Mouse (Mus musculus) midbrain, embryonic 14.5 days (tissue): ENCODE results near the gene Arhgap27. TPM values are rescaled to one million over a fixed set of nuclear protein-coding genes. Genes with fewer than 3 reads are reported as not detected.
"Not testable (repeated sequence)": the region's sequence is repeated elsewhere in the genome, so short reads cannot be mapped to it uniquely, and the experiment has no call there.

Experiments used
- ATAC-seq: fragments of 200-750 bp; cut with Nextera tagmentation; 2 replicates; pipeline ENCODE4 v1.8.0; 2017; ENCODE audit warnings: moderate number of reproducible peaks, moderate library complexity; ENCODE audit not compliant: low FRiP score, low TSS enrichment
- DNase-seq: peaks from one replicate; pipeline ENCODE4 v3.0.0-alpha.2; 2015
- H3K27ac ChIP-seq: fragments of 300-500 bp; sonication (generic); replicated peaks from 2 replicates; pipeline ENCODE4 v1.5.1; 2014; ENCODE audit warnings: mild to moderate bottlenecking, low read depth, low read length, moderate library complexity
- H3K27me3 ChIP-seq: fragments of 300-500 bp; sonication (generic); 2 replicates; pipeline ENCODE4 v1.6.1; 2014; ENCODE audit warnings: low read length, control low read depth, mixed read lengths; ENCODE audit not compliant: control insufficient read depth, insufficient read depth
- H3K36me3 ChIP-seq: fragments of 300-500 bp; sonication (generic); 2 replicates; pipeline ENCODE4 v1.6.1; 2014; ENCODE audit warnings: low read length, control low read depth; ENCODE audit not compliant: control insufficient read depth, insufficient read depth
- H3K4me1 ChIP-seq: fragments of 300-500 bp; sonication (generic); 2 replicates; pipeline ENCODE4 v1.6.1; 2014; ENCODE audit warnings: mild to moderate bottlenecking, antibody characterized with exemption, low read length, control low read depth; ENCODE audit not compliant: control insufficient read depth, insufficient read depth
- H3K4me2 ChIP-seq: fragments of 300-500 bp; sonication (generic); 2 replicates; pipeline ENCODE4 v1.6.1; 2014; ENCODE audit warnings: mild to moderate bottlenecking, low read length, moderate library complexity
- H3K4me3 ChIP-seq: fragments of 300-500 bp; sonication (generic); replicated peaks from 2 replicates; pipeline ENCODE4 v1.5.1; 2014; ENCODE audit warnings: low read depth, low read length
- H3K9ac ChIP-seq: fragments of 300-500 bp; sonication (generic); replicated peaks from 2 replicates; pipeline ENCODE4 v1.6.1; 2014; ENCODE audit warnings: mild to moderate bottlenecking, low read length, moderate library complexity
- H3K9me3 ChIP-seq: fragments of 300-500 bp; sonication (generic); 2 replicates; pipeline ENCODE4 v1.6.1; 2016; ENCODE audit warnings: low read length, control low read depth, mixed read lengths; ENCODE audit not compliant: control insufficient read depth
- WGBS: fragments of 180-500 bp; shearing (Covaris S2); extraction: QIAGEN DNeasy Blood & Tissue Kit; methylation state at CpG from one replicate; pipeline ENCODE4 v1.1.7; 2014; 5-methylcytosine and 5-hydroxymethylcytosine counted together
- polyA plus RNA-seq: library from polyadenylated mRNA; unstranded; fragments of >200 nt; fragmentation: Nextera tagmentation; extraction: Ambion mirVana; gene quantifications from 2 replicates; pipeline ENCODE4 v1.2.1, GENCODE M21; 2014

The Arhgap27 gene
- polyA plus RNA-seq, 1 experiment from 2014 or later = 4.0 TPM

GRCm38 (mm10) chr11:103294772-103295171 is 68.7 kb downstream of the Arhgap27 start:
- Histone ChIP-seq H3K36me3 (no peaks in the 10 kb centered on the region), H3K27ac (no peak overlapping the region), H3K4me2 (no peak overlapping the region), H3K9me3 (no peaks in the 10 kb centered on the region), H3K27me3 (no peaks in the 10 kb centered on the region), H3K4me1 (peaks cover 3% of the 10 kb centered on the region; the same call in 1 of the 2 replicates), H3K9ac (no peak overlapping the region), H3K4me3 (no peak overlapping the region)
- WGBS = 94% methylated on average over 7 of the region's 7 CpGs
- DNase-seq (no peak), ATAC-seq (no peak)

- Histone ChIP-seq H3K27me3 (no peaks in the 10 kb centered on the region), H3K4me2 (no peak overlapping the region), H3K36me3 (no peaks in the 10 kb centered on the region), H3K4me1 (peaks cover 3% of the 10 kb centered on the region; the same call in 1 of the 2 replicates), H3K27ac (no peak overlapping the region), H3K9me3 (no peaks in the 10 kb centered on the region), H3K9ac (no peak overlapping the region), H3K4me3 (no peak overlapping the region)
- no peak for DNase-seq
- WGBS = 87% methylated on average over 6 of the region's 6 CpGs
- ATAC-seq = no peak
Measured at GRCm38 (mm10) chr11:103294066-103294465, 69.4 kb downstream of the Arhgap27 start.

GRCm38 (mm10) chr11:103292890-103293287 is 70.6 kb downstream of the Arhgap27 start:
- Histone ChIP-seq H3K9ac (no peak overlapping the region), H3K36me3 (no peaks in the 10 kb centered on the region), H3K4me3 (no peak overlapping the region), H3K9me3 (no peaks in the 10 kb centered on the region), H3K27me3 (no peaks in the 10 kb centered on the region), H3K27ac (no peak overlapping the region), H3K4me2 (no peak overlapping the region), H3K4me1 (peaks cover 3% of the 10 kb centered on the region; the same call in 1 of the 2 replicates)
- WGBS = 88% methylated on average over 5 of the region's 5 CpGs
- DNase-seq (no peak), ATAC-seq (no peak)

GRCm38 (mm10) chr11:103292152-103292889 is 71.2 kb downstream of the Arhgap27 start:
- peaks cover 3% of the 10 kb centered on the region; the same call in 1 of the 2 replicates for H3K4me1 ChIP-seq
- WGBS = 26% methylated on average over 14 of the region's 14 CpGs
- ATAC-seq = no peak
- H3K9me3 ChIP-seq = no peaks in the 10 kb centered on the region
- no peak overlapping the region for H3K4me2 ChIP-seq
- no peak overlapping the region for H3K9ac ChIP-seq
- no peak overlapping the region for H3K27ac ChIP-seq
- peak; percentile 31 for DNase-seq
- no peak overlapping the region for H3K4me3 ChIP-seq
- H3K27me3 ChIP-seq = no peaks in the 10 kb centered on the region
- no peaks in the 10 kb centered on the region for H3K36me3 ChIP-seq

GRCm38 (mm10) chr11:103290841-103291240 is 72.7 kb downstream of the Arhgap27 start:
- ATAC-seq, H3K9ac ChIP-seq, H3K27ac ChIP-seq, H3K9me3 ChIP-seq, H3K36me3 ChIP-seq, H3K4me1 ChIP-seq, H3K4me3 ChIP-seq, H3K4me2 ChIP-seq, DNase-seq, H3K27me3 ChIP-seq: not testable (repeated sequence)
- WGBS = 93% methylated on average over 7 of the region's 7 CpGs

- Histone ChIP-seq H3K27me3 (no peaks in the 10 kb centered on the region), H3K9me3 (no peaks in the 10 kb centered on the region), H3K4me2 (no peak overlapping the region), H3K36me3 (no peaks in the 10 kb centered on the region), H3K4me3 (no peak overlapping the region), H3K27ac (no peak overlapping the region), H3K4me1 (peaks cover 3% of the 10 kb centered on the region; the same call in 1 of the 2 replicates), H3K9ac (no peak overlapping the region)
- WGBS = 81% methylated on average over 16 of the region's 16 CpGs
- DNase-seq (no peak), ATAC-seq (no peak)
Measured at GRCm38 (mm10) chr11:103288291-103288963, 75.1 kb downstream of the Arhgap27 start.

- Histone ChIP-seq H3K27me3 (no peaks in the 10 kb centered on the region), H3K4me3 (no peak overlapping the region), H3K9ac (no peak overlapping the region), H3K9me3 (no peaks in the 10 kb centered on the region), H3K4me1 (no peaks in the 10 kb centered on the region), H3K36me3 (no peaks in the 10 kb centered on the region), H3K27ac (no peak overlapping the region), H3K4me2 (no peak overlapping the region)
- DNase-seq = no peak
- no peak for ATAC-seq
- 95% methylated on average over 5 of the region's 5 CpGs for WGBS
Measured at GRCm38 (mm10) chr11:103286910-103287309, 76.6 kb downstream of the Arhgap27 start.

- Histone ChIP-seq H3K4me1 (no peaks in the 10 kb centered on the region), H3K36me3 (no peaks in the 10 kb centered on the region), H3K4me2 (no peak overlapping the region), H3K27ac (no peak overlapping the region), H3K4me3 (no peak overlapping the region), H3K27me3 (no peaks in the 10 kb centered on the region), H3K9me3 (no peaks in the 10 kb centered on the region), H3K9ac (no peak overlapping the region)
- WGBS = 55% methylated on average over 6 of the region's 6 CpGs
- DNase-seq (no peak), ATAC-seq (no peak)
Measured at GRCm38 (mm10) chr11:103285951-103286350, 77.5 kb downstream of the Arhgap27 start.

- H3K36me3 ChIP-seq = no peaks in the 10 kb centered on the region
- no peak for ATAC-seq
Measured at GRCm38 (mm10) chr11:103285276-103285675, 78.2 kb downstream of the Arhgap27 start.

More at GRCm38 (mm10) chr11:103285276-103285675, 78.2 kb downstream of the Arhgap27 start:
- DNase-seq = no peak
- no peak overlapping the region for H3K4me3 ChIP-seq
- H3K4me1 ChIP-seq = no peaks in the 10 kb centered on the region
- no peak overlapping the region for H3K27ac ChIP-seq
- WGBS = 84% methylated on average over 10 of the region's 10 CpGs
- H3K27me3 ChIP-seq = no peaks in the 10 kb centered on the region
- H3K9ac ChIP-seq = no peak overlapping the region
- no peaks in the 10 kb centered on the region for H3K9me3 ChIP-seq
- no peak overlapping the region for H3K4me2 ChIP-seq
